Comparison of ENCODE assay signal across 34 mouse cellular contexts in the genomic region with DNA sequence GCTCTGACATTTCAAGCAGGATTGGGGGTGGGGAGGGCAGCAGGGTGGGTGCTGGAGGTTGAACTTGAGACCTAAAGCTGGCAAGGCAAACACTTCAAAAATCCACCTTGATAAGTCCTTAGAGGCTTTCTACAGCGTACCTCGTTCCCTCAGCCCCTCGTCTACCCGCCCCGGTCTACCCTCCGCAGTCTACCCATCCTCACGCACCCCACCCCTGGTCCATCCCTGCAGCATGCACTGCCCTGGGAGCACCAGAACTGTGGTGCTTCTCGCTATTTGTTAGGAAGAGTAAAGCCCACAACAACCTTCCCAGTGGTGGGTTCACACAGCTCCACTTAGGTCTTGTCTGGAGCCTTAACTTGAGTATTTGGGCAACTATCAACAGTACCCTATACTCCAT.
"Had no signal": no experiment of that assay in that cellular context is flagged by ENCODE, and none has a peak within 500 bp of the region (broad histone marks: within the 10 kb centered on the region; RNA-seq: fewer than 3 reads in every experiment).

No protein-coding gene starts in this region.

- DNase-seq: heart, postnatal 10 days; heart, postnatal 36 days; heart, postnatal 4 days; kidney, adult 11 months; kidney, adult 18-20 months; kidney, adult 2 months; kidney, adult 8-10 months; kidney, adult 9 months; kidney, postnatal 10 days; kidney, postnatal 14 days; kidney, postnatal 25 days; kidney, postnatal 36 days; kidney, postnatal 4 days; layer of hippocampus, adult 9-11 months; layer of hippocampus, postnatal 36 days had no signal

- H3K9ac ChIP-seq: heart, embryonic 12.5 days; heart, embryonic 13.5 days; heart, embryonic 15.5 days; hindbrain, embryonic 12.5 days; hindbrain, embryonic 13.5 days; hindbrain, embryonic 14.5 days; hindbrain, embryonic 15.5 days; intestine, embryonic 15.5 days; kidney, embryonic 15.5 days had no signal

- H3K9me3 ChIP-seq: heart, embryonic 12.5 days; heart, embryonic 13.5 days; heart, embryonic 15.5 days; hindbrain, embryonic 10.5 days; hindbrain, embryonic 12.5 days; hindbrain, embryonic 13.5 days; hindbrain, embryonic 15.5 days; intestine, embryonic 15.5 days; kidney, embryonic 15.5 days had no signal

- H3K4me1 ChIP-seq: heart, embryonic 12.5 days; heart, embryonic 13.5 days; heart, embryonic 15.5 days; hindbrain, embryonic 10.5 days; hindbrain, embryonic 12.5 days; hindbrain, embryonic 13.5 days; hindbrain, embryonic 15.5 days; intestine, embryonic 15.5 days; kidney, embryonic 15.5 days had no signal

- H3K27me3 ChIP-seq: heart, embryonic 12.5 days; heart, embryonic 13.5 days; heart, embryonic 15.5 days; hindbrain, embryonic 12.5 days; hindbrain, embryonic 13.5 days; hindbrain, embryonic 15.5 days; intestine, embryonic 15.5 days; kidney, embryonic 15.5 days had no signal

- H3K4me3 ChIP-seq: heart, embryonic 12.5 days; heart, embryonic 13.5 days; heart, embryonic 15.5 days; hindbrain, embryonic 10.5 days; hindbrain, embryonic 12.5 days; hindbrain, embryonic 13.5 days; hindbrain, embryonic 15.5 days; intestine, embryonic 15.5 days; kidney, embryonic 15.5 days; layer of hippocampus, adult 2 months; left cerebral cortex, adult 2 months had no signal

- ATAC-seq: hindbrain, embryonic 16.5 days; hindbrain, postnatal 0 days; inflammation-experienced regulatory T-cells, adult 6 months; intestine, embryonic 15.5 days; intestine, embryonic 16.5 days; intestine, postnatal 0 days had no signal

- H3K36me3 ChIP-seq: heart, embryonic 12.5 days; heart, embryonic 13.5 days; heart, embryonic 15.5 days; hindbrain, embryonic 10.5 days; hindbrain, embryonic 12.5 days; hindbrain, embryonic 13.5 days; hindbrain, embryonic 15.5 days; intestine, embryonic 15.5 days; kidney, embryonic 15.5 days had no signal

- H3K27ac ChIP-seq: heart, embryonic 13.5 days; heart, embryonic 15.5 days; hindbrain, embryonic 10.5 days; hindbrain, embryonic 12.5 days; hindbrain, embryonic 13.5 days; hindbrain, embryonic 14.5 days; hindbrain, embryonic 15.5 days; hindbrain, postnatal 0 days; intestine, embryonic 15.5 days; kidney, embryonic 15.5 days; kidney, postnatal 0 days; layer of hippocampus, adult 2 months; left cerebral cortex, adult 2 months had no signal

- H3K4me2 ChIP-seq: heart, embryonic 11.5 days; heart, embryonic 12.5 days; heart, embryonic 13.5 days; heart, embryonic 15.5 days; hindbrain, embryonic 12.5 days; hindbrain, embryonic 13.5 days; hindbrain, embryonic 14.5 days; hindbrain, embryonic 15.5 days; intestine, embryonic 15.5 days; kidney, embryonic 15.5 days had no signal
